Mouse (Mus musculus): Measurements from ENCODE around the gene Tubgcp6. TPM values are rescaled to one million over a fixed set of nuclear protein-coding genes. Genes with fewer than 3 reads are reported as not detected.

Tubgcp6 gene
- polyA plus RNA-seq, 1 experiment from 2014 or later = 10.5 TPM

DNA sequence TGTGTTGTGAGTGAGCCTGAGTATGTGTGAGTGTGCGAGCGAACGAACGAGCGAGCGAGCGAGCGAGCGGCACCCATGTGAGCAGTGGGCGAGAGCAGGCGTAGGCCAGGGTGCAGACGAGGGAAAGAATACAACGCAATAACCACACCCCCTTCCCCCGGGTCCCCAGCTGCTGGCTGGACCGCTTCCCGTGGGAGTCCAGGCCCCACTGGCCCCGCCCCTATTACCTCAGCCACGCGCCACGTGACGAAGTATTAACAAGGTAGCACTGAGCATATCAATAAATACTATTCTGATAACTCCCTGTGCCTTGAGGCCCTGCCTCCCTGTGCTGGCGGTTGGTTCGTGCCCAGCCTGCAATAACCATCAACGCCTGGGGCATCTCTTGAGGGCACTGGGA lies 52.3 kb downstream of the Tubgcp6 start:
- H3K36me3 ChIP-seq = no peaks in the 10 kb centered on the region
- peak; percentile 22; the same call in 1 of the 2 replicates for ATAC-seq
- WGBS = 65% methylated on average over 24 of the region's 24 CpGs

DNA sequence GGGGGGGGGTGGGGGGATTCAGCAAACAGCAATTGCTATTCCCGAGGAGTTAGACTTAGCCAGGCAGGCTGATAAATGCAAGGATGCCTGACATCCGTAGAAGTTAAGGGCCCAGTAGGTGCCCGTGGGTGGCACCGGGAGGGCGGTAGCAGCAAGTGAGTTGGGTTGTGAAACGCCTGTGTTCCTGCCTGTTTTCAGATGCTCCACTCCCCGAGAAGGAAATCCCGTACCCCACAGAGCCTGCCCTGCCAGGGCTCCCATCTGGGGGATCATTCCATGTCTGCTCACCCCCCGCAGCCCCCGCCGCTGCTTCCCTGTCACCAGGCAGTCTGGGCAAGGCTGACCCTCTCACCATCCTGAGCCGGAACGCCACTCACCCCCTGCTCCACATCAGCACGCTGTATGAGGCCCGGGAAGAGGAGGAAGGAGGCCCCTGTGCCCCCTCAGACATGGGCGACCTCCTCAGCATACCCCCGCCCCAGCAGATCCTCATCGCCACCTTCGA lies 53.5 kb downstream of the Tubgcp6 start:
- Histone ChIP-seq H3K27me3 (replicated peaks) (peaks cover 32% of the 10 kb centered on the region), H3K9me3 (no peaks in the 10 kb centered on the region), H3K4me2 (replicated peaks) (no peak overlapping the region), H3K27ac (no peak overlapping the region), H3K4me1 (replicated peaks) (peaks cover 4% of the 10 kb centered on the region; the same call in 1 of the 2 replicates), H3K4me3 (replicated peaks) (no peak overlapping the region), H3K9ac (no peak overlapping the region; the same call in 1 of the 2 replicates), H3K36me3 (no peaks in the 10 kb centered on the region)
- ATAC-seq = no peak
- WGBS = 73% methylated on average over 19 of the region's 19 CpGs

More for the DNA sequence above, 52.3 kb downstream of the Tubgcp6 start:
- Histone ChIP-seq H3K9me3 (no peaks in the 10 kb centered on the region), H3K27me3 (replicated peaks) (peaks cover 32% of the 10 kb centered on the region), H3K27ac (no peak overlapping the region), H3K4me1 (replicated peaks) (peaks cover 12% of the 10 kb centered on the region; the same call in 1 of the 2 replicates), H3K4me2 (replicated peaks) (0 out of 2 replicates have a peak overlapping the region, but pooled peaks have one; percentile 14), H3K4me3 (replicated peaks) (no peak overlapping the region), H3K9ac (no peak overlapping the region)

DNA sequence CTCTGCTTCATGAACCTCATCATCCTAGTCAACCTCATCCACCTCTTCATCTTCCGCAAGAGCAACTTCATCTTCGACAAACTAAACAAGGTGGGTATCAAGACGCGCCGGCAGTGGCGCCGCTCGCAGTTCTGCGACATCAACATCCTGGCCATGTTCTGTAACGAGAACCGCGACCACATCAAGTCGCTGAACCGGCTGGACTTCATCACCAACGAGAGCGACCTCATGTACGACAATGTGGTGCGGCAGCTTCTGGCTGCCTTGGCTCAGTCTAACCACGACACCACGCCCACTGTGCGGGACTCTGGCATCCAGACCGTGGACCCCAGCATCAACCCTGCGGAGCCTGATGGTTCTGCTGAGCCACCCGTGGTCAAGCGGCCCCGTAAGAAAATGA lies 54.7 kb downstream of the Tubgcp6 start:
- Histone ChIP-seq H3K4me1 (replicated peaks) (peaks cover 4% of the 10 kb centered on the region; the same call in 1 of the 2 replicates), H3K36me3 (no peaks in the 10 kb centered on the region), H3K27me3 (replicated peaks) (peaks cover 32% of the 10 kb centered on the region), H3K4me3 (replicated peaks) (peak overlapping the region; percentile 22; the same call in 1 of the 2 replicates), H3K4me2 (replicated peaks) (peak overlapping the region; percentile 59), H3K9ac (no peak overlapping the region; the same call in 1 of the 2 replicates), H3K9me3 (no peaks in the 10 kb centered on the region), H3K27ac (no peak overlapping the region)
- WGBS = 28% methylated on average over 26 of the region's 26 CpGs
- no peak for ATAC-seq

DNA sequence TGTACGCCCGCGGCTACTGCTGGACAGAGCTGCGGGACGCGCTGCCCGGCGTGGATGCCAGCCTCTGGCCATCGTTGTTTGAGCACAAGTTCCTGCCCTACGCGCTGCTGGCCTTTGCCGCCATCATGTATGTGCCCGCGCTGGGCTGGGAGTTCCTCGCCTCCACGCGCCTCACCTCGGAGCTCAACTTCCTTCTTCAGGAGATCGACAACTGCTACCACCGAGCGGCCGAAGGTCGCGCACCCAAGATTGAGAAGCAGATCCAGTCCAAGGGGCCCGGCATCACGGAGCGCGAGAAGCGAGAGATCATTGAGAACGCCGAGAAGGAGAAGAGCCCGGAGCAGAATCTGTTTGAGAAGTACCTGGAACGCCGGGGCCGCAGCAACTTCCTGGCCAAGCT lies 55.3 kb downstream of the Tubgcp6 start:
- H3K36me3 ChIP-seq = no peaks in the 10 kb centered on the region
- 17% methylated on average over 35 of the region's 35 CpGs for WGBS
- H3K4me1 ChIP-seq (replicated peaks) = peaks cover 4% of the 10 kb centered on the region; the same call in 1 of the 2 replicates
- H3K27ac ChIP-seq = no peak overlapping the region
- H3K27me3 ChIP-seq (replicated peaks) = peaks cover 32% of the 10 kb centered on the region
- H3K9me3 ChIP-seq = no peaks in the 10 kb centered on the region
- peak overlapping the region; percentile 59 for H3K4me2 ChIP-seq (replicated peaks)
- H3K4me3 ChIP-seq (replicated peaks) = peak overlapping the region; percentile 22
- H3K9ac ChIP-seq = no peak overlapping the region; the same call in 1 of the 2 replicates
- 0 out of 2 replicates have a peak, but pooled peaks have one; percentile 13 for ATAC-seq

DNA sequence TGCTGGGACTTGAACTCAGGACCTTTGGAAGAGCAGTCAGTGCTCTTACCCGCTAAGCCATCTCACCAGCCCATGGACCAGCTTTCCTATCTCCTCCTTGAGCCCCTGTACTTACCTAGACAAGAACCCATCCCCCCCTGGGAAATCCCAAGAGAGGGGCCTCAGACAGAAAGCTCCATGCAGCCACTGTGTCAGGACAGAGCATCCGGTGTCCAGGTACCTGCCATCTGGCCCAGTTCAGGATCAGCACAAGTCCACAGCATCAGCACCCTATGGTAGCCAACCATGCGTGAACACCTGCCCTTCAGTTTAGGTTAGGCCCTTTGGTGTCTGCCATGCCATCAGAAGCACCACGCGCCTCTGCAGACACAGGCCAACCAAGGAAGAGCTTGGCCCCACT lies 58.0 kb downstream of the Tubgcp6 start:
- Histone ChIP-seq H3K27ac (no peak overlapping the region), H3K36me3 (no peaks in the 10 kb centered on the region), H3K4me3 (replicated peaks) (no peak overlapping the region), H3K4me1 (replicated peaks) (peaks cover 4% of the 10 kb centered on the region; the same call in 1 of the 2 replicates), H3K27me3 (replicated peaks) (peaks cover 47% of the 10 kb centered on the region), H3K4me2 (replicated peaks) (no peak overlapping the region), H3K9ac (no peak overlapping the region), H3K9me3 (no peaks in the 10 kb centered on the region)
- no peak for ATAC-seq
- 92% methylated on average over 5 of the region's 5 CpGs for WGBS

DNA sequence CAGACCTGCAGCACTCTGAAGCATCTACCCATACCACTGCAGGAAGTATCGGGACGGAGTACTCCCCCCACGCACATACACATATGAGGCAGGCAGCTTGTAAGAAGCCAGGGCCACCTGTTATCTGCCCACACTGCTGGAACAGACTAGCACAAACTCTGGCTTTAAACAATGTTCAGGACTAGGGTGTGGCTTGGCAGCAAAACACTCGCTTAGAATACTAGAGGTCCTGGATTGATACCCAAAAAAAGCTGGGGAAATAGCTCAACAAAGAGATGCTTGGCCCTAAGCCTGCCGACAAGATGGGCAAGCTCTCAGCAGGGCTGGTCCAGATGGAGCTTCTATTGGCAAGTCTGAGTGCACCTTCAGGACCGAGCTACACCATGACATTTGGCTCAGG lies 59.4 kb downstream of the Tubgcp6 start:
- Histone ChIP-seq H3K9me3 (no peaks in the 10 kb centered on the region), H3K36me3 (no peaks in the 10 kb centered on the region), H3K4me3 (replicated peaks) (no peak overlapping the region), H3K9ac (no peak overlapping the region), H3K4me2 (replicated peaks) (no peak overlapping the region), H3K27me3 (replicated peaks) (peaks cover 47% of the 10 kb centered on the region), H3K4me1 (replicated peaks) (peaks cover 4% of the 10 kb centered on the region; the same call in 1 of the 2 replicates), H3K27ac (no peak overlapping the region)
- WGBS = 57% methylated on average over 6 of the region's 6 CpGs
- no peak for ATAC-seq

DNA sequence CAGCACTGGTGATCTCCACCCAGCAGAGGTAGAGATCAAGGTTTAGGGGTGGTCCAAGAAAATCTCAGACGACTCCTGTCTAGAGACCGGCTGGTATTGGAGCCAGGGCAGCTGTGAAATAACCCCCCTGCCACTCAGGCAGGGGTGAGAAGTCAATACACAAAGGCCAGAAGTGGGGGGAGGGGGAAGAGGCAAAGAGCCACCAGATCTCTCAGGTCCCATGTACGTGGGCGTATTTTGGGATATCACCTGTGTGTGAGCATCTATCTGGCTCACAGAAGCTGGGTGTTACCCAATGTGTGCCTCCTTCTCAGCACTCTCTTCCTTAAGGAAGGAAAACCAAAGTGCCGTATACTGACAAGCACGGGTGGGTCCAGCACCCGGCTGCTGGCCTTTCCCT lies 59.9 kb downstream of the Tubgcp6 start:
- H3K27ac ChIP-seq = no peak overlapping the region
- H3K4me2 ChIP-seq (replicated peaks) = no peak overlapping the region
- H3K27me3 ChIP-seq (replicated peaks) = peaks cover 42% of the 10 kb centered on the region
- no peak overlapping the region for H3K4me3 ChIP-seq (replicated peaks)
- H3K9ac ChIP-seq = no peak overlapping the region
- no peak for ATAC-seq
- no peaks in the 10 kb centered on the region for H3K36me3 ChIP-seq
- no peaks in the 10 kb centered on the region for H3K9me3 ChIP-seq
- H3K4me1 ChIP-seq (replicated peaks) = peaks cover 2% of the 10 kb centered on the region; the same call in 1 of the 2 replicates
- 67% methylated on average over 7 of the region's 7 CpGs for WGBS

DNA sequence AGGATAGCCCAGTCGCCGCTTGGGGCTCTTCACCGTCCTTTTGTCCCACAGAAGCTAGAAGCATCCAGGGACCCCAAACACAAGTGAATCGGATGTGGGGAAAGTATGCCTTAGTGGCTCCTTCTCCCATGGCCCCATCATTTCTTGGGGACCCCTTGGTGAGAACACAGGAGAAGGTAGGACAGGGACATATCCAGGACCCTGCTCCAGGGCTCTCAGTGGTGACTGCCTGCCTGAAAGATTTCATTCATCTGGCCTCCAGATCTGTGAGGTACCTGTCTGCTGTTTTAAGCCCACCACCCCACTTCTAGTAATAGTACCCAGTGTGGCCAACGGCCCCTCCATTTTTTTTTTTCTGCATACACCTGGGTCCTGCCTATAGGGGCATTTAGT lies 60.4 kb downstream of the Tubgcp6 start:
- Histone ChIP-seq H3K27me3 (replicated peaks) (peaks cover 39% of the 10 kb centered on the region), H3K9ac (no peak overlapping the region), H3K4me3 (replicated peaks) (no peak overlapping the region), H3K4me1 (replicated peaks) (peaks cover 1% of the 10 kb centered on the region; the same call in 1 of the 2 replicates), H3K4me2 (replicated peaks) (no peak overlapping the region), H3K27ac (no peak overlapping the region), H3K9me3 (no peaks in the 10 kb centered on the region), H3K36me3 (no peaks in the 10 kb centered on the region)
- ATAC-seq = no peak
- 86% methylated on average over 5 of the region's 5 CpGs for WGBS

DNA sequence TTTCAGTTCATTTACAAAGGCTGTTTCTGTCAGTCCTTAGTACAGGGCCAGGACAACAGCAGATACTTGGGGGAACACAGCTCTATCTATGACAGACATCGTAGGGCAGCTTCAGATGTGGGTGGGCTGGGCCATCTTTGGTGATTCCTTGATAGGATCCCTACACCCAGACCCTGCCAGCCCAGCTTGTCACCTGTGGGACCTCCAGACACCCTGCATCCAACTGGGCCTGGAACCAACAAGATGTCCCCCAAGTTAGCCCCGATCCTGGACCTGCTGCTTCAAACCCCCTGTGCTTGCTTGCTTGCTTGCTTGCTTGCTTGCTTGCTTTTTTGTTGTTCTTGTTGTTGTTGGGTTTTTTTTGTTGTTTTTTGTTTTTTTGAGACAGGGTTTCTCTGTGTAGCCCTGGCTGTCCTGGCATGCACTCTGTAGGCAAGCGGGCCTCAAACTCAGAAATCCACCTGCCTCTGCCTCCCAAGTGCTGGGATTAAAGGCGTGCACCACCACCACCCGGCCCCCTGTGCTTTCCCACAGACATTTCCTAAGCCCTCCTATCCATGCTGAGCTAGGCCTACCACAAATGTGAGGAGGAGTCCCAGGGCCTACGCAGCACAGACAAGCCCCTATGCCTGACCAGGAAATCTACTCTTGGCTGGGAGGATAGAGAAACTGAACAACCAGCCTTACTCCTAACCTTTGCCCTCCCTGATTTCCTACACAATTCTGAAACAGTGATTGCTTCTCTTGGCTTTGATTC lies 61.0 kb downstream of the Tubgcp6 start:
- H3K4me3 ChIP-seq (replicated peaks) = no peak overlapping the region
- H3K9me3 ChIP-seq = no peaks in the 10 kb centered on the region
- ATAC-seq = no peak
- H3K4me1 ChIP-seq (replicated peaks) = no peaks in the 10 kb centered on the region; the same call in 1 of the 2 replicates
- H3K36me3 ChIP-seq = no peaks in the 10 kb centered on the region
- peaks cover 33% of the 10 kb centered on the region for H3K27me3 ChIP-seq (replicated peaks)
- no peak overlapping the region for H3K27ac ChIP-seq
- WGBS = 82% methylated on average over 6 of the region's 6 CpGs
- H3K9ac ChIP-seq = no peak overlapping the region
- H3K4me2 ChIP-seq (replicated peaks) = no peak overlapping the region

DNA sequence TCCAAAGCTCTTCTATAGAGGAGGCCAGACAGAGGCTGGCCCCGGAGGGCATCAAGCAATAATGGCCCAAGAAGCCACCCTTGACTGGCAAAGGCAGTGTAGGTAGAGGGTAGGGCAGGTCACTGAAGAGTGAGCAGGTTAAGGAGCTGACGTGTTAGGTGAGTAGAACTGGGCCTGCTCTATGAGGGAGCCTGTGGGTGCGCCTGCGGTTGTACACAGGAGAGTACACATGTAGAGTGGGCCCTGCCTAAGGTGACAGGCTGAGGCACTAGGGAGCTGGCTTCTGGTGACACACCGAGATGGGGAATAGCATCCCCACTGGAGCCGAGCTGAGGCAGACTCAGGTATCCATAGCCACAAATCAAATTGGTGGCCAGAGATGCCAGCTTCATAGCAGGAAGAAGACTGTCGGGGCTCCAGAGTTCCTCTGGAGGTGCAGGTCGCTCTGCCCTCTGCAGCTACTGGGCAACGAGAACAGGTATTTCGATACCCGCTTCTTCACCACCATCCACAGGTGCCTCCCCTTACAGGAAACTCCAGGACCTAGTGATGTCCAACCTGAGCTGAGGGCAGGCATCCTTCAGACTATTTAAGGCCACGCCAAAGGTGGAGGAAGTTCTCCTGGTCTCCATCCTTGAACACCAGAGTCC lies 62.0 kb downstream of the Tubgcp6 start:
- Histone ChIP-seq H3K4me2 (replicated peaks) (peak overlapping the region; percentile 97; the same call in 1 of the 2 replicates), H3K27ac (no peak overlapping the region), H3K4me1 (replicated peaks) (no peaks in the 10 kb centered on the region; the same call in 1 of the 2 replicates), H3K27me3 (replicated peaks) (peaks cover 27% of the 10 kb centered on the region), H3K9ac (no peak overlapping the region), H3K4me3 (replicated peaks) (0 out of 2 replicates have a peak overlapping the region, but pooled peaks have one; percentile 57), H3K9me3 (no peaks in the 10 kb centered on the region), H3K36me3 (no peaks in the 10 kb centered on the region)
- WGBS = 86% methylated on average over 12 of the region's 12 CpGs
- no peak for ATAC-seq

DNA sequence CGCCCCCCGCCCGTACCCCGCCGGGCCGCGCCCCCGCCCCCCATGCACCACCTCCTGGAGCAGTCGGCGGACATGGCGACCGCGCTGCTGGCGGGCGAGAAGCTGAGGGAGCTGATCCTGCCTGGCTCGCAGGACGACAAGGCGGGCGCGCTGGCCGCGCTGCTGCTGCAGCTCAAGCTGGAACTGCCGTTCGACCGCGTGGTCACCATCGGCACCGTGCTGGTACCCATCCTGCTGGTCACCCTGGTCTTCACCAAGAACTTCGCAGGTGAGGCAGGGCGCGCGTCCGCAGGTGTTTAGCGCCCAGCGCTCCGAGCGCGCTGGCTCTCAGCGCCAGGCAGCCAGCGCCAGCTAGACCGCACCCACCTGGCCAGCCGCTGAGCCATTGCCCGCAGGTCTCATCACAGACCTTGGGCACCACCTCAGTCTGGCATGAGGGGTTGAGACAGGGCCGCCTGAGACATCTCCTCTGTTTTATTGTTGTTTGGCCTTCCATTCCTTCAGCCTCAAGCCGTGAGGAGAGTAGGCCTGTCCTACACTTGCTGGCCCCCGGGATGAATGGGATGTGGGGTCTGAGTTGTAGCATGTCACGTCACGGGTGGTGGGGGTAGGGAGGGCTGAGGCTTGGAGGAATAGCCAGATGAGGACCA lies 62.8 kb downstream of the Tubgcp6 start:
- WGBS = 3% methylated on average over 42 of the region's 48 CpGs
- H3K36me3 ChIP-seq = no peaks in the 10 kb centered on the region
- no peaks in the 10 kb centered on the region; the same call in 1 of the 2 replicates for H3K4me1 ChIP-seq (replicated peaks)
- H3K9me3 ChIP-seq = no peaks in the 10 kb centered on the region
- H3K4me2 ChIP-seq (replicated peaks) = peak overlapping the region; percentile 97
- H3K27me3 ChIP-seq (replicated peaks) = peaks cover 27% of the 10 kb centered on the region
- H3K9ac ChIP-seq = peak overlapping the region; percentile 54
- no peak overlapping the region for H3K27ac ChIP-seq
- peak; percentile 48 for ATAC-seq
- peak overlapping the region; percentile 57 for H3K4me3 ChIP-seq (replicated peaks)
